33 mouse cellular contexts compared by ENCODE assay signal in the genomic region with DNA sequence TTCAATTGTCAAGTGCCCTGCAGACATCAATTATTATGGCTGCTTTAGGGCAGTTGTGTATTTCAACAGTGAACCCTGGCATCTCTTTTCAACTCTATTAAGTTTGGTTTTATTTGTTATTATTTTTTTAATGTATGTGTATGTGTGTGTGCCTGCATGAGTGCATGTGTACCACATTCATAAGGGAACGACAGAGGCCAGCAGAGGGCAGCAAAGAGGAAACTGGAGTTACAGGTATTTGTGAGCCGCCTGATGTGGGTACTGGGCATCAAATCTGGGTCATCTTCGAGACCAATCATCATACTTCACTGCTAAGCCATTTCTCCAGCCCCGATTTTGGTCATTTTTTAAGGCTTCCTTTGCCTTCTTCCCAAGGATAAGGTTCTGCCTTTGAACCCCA. TPM values are rescaled to one million over a fixed set of nuclear protein-coding genes. Genes with fewer than 3 reads are reported as not detected.
DNase-seq lines count a peak whose midpoint lies in the region; ATAC-seq and TF ChIP-seq lines count a peak whose summit lies in the region.
"Had no signal": no experiment of that assay in that cellular context is flagged by ENCODE, and none has a peak within 500 bp of the region (broad histone marks: within the 10 kb centered on the region; RNA-seq: fewer than 3 reads in every experiment).

No protein-coding gene starts in this region.

- H3K27me3 ChIP-seq in kidney, postnatal 0 days (ENCODE audit: insufficient read depth, low read length) = no peaks in the 10 kb centered on the region
- H3K27me3 ChIP-seq in kidney, embryonic 15.5 days = no peaks in the 10 kb centered on the region
- H3K27me3 ChIP-seq in lung, postnatal 0 days (replicated peaks; ENCODE audit: insufficient read depth, low read length) = no peaks in the 10 kb centered on the region
- no peaks in the 10 kb centered on the region for H3K27me3 ChIP-seq in stomach, postnatal 0 days (ENCODE audit: control insufficient read depth, insufficient read depth, low read length)
- H3K27me3 ChIP-seq: hindbrain, embryonic 15.5 days; liver, embryonic 13.5 days; lung, embryonic 15.5 days; midbrain, embryonic 13.5 days; neural tube, embryonic 13.5 days had no signal

- peak; percentile 24; the same call in 1 of the 2 replicates for TF ChIP-seq CTCF in kidney, postnatal 0 days (IDR thresholded peaks at IDR 0.05; ENCODE audit: low read depth)
- TF ChIP-seq CTCF in lung, postnatal 0 days (IDR thresholded peaks at IDR 0.05) = 0 out of 2 replicates have a peak, but pooled peaks have one; percentile 7
- TF ChIP-seq CTCF in stomach, postnatal 0 days (IDR thresholded peaks at IDR 0.05; ENCODE audit: low read depth) = peak; percentile 35

- H3K27ac ChIP-seq in kidney, postnatal 0 days = no peak overlapping the region
- H3K27ac ChIP-seq in kidney, embryonic 15.5 days = no peak overlapping the region
- no peak overlapping the region for H3K27ac ChIP-seq in lung, postnatal 0 days (ENCODE audit: low read length)
- H3K27ac ChIP-seq in stomach, postnatal 0 days (replicated peaks) = no peak overlapping the region
- H3K27ac ChIP-seq: heart, embryonic 13.5 days; hindbrain, embryonic 10.5 days; hindbrain, embryonic 15.5 days; liver, embryonic 13.5 days; lung, embryonic 15.5 days; macrophage; midbrain, embryonic 13.5 days; neural tube, embryonic 13.5 days had no signal

- H3K4me1 ChIP-seq in kidney, postnatal 0 days (replicated peaks; ENCODE audit: insufficient read depth, low read length) = no peaks in the 10 kb centered on the region
- H3K4me1 ChIP-seq in kidney, embryonic 15.5 days = no peaks in the 10 kb centered on the region
- H3K4me1 ChIP-seq in lung, postnatal 0 days (ENCODE audit: insufficient read depth, low read depth, low read length) = no peaks in the 10 kb centered on the region
- H3K4me1 ChIP-seq in stomach, postnatal 0 days (replicated peaks; ENCODE audit: control insufficient read depth, insufficient read depth) = no peaks in the 10 kb centered on the region
- H3K4me1 ChIP-seq: heart, embryonic 13.5 days; liver, embryonic 13.5 days; lung, embryonic 15.5 days; midbrain, embryonic 13.5 days; neural tube, embryonic 13.5 days had no signal

- ATAC-seq in kidney, postnatal 0 days (replicated peaks; ENCODE audit: low FRiP score, low read depth) = no peak
- no peak for ATAC-seq in kidney, embryonic 15.5 days (replicated peaks; ENCODE audit: low FRiP score)
- no peak for ATAC-seq in lung, postnatal 0 days
- ATAC-seq in stomach, postnatal 0 days (ENCODE audit: low FRiP score, low TSS enrichment) = no peak
- ATAC-seq: forebrain, postnatal 0 days; midbrain, embryonic 13.5 days had no signal

- no peaks in the 10 kb centered on the region for H3K9me3 ChIP-seq in kidney, postnatal 0 days (replicated peaks; ENCODE audit: low read length)
- H3K9me3 ChIP-seq in kidney, embryonic 15.5 days (replicated peaks) = no peaks in the 10 kb centered on the region
- H3K9me3 ChIP-seq in lung, postnatal 0 days (ENCODE audit: low read length) = no peaks in the 10 kb centered on the region
- H3K9me3 ChIP-seq in stomach, postnatal 0 days (ENCODE audit: control insufficient read depth, low read length) = no peaks in the 10 kb centered on the region
- H3K9me3 ChIP-seq: heart, embryonic 13.5 days; hindbrain, embryonic 10.5 days; hindbrain, embryonic 15.5 days; liver, embryonic 13.5 days; lung, embryonic 15.5 days; midbrain, embryonic 13.5 days; neural tube, embryonic 13.5 days had no signal

- no peak for DNase-seq in kidney, postnatal 0 days (ENCODE audit: low spot score)
- no peak for DNase-seq in lung, postnatal 0 days (ENCODE audit: low spot score)
- DNase-seq in lung, postnatal 10 days = no peak
- peak; percentile 50 for DNase-seq in R1 (ENCODE audit: low read depth, low spot score)
- no peak for DNase-seq in stomach, postnatal 0 days (ENCODE audit: low spot score)
- DNase-seq in adrenal gland, postnatal 10 days = no peak
- no peak for DNase-seq in Muller cell, postnatal 12 days (ENCODE audit: inconsistent ontology term)
- DNase-seq: adrenal gland, postnatal 14 days; cerebellum, adult 18-20 months; cerebellum, postnatal 14 days; forebrain, postnatal 0 days; gastrocnemius, postnatal 10 days; heart, postnatal 10 days; kidney, adult 18-20 months; kidney, postnatal 4 days; liver, embryonic 13.5 days; right cerebral cortex, postnatal 4 days; thymus, postnatal 14 days had no signal

- H3K4me3 ChIP-seq in kidney, postnatal 0 days (replicated peaks; ENCODE audit: low read depth, low read length) = no peak overlapping the region
- H3K4me3 ChIP-seq in kidney, embryonic 15.5 days (replicated peaks) = no peak overlapping the region
- H3K4me3 ChIP-seq in lung, postnatal 0 days (ENCODE audit: low read depth, low read length) = no peak overlapping the region
- no peak overlapping the region for H3K4me3 ChIP-seq in stomach, postnatal 0 days (ENCODE audit: low read depth, low read length)
- H3K4me3 ChIP-seq: erythroblast, embryonic 14.5 days; heart, embryonic 13.5 days; hindbrain, embryonic 10.5 days; hindbrain, embryonic 15.5 days; liver, embryonic 13.5 days; lung, embryonic 15.5 days; midbrain, embryonic 13.5 days; neural tube, embryonic 13.5 days had no signal

- no peak overlapping the region for H3K9ac ChIP-seq in kidney, postnatal 0 days (ENCODE audit: low read depth, low read length)
- H3K9ac ChIP-seq in kidney, embryonic 15.5 days = no peak overlapping the region
- H3K9ac ChIP-seq in lung, postnatal 0 days (replicated peaks; ENCODE audit: low read depth) = no peak overlapping the region
- H3K9ac ChIP-seq in stomach, postnatal 0 days (ENCODE audit: low read length) = no peak overlapping the region
- H3K9ac ChIP-seq: forebrain, postnatal 0 days; heart, embryonic 13.5 days; hindbrain, embryonic 15.5 days; liver, embryonic 13.5 days; lung, embryonic 15.5 days; midbrain, embryonic 13.5 days; neural tube, embryonic 13.5 days had no signal

- H3K36me3 ChIP-seq in kidney, postnatal 0 days (ENCODE audit: insufficient read depth, low read length) = no peaks in the 10 kb centered on the region
- H3K36me3 ChIP-seq in kidney, embryonic 15.5 days = no peaks in the 10 kb centered on the region
- no peaks in the 10 kb centered on the region for H3K36me3 ChIP-seq in lung, postnatal 0 days (ENCODE audit: insufficient read depth, low read length)
- no peaks in the 10 kb centered on the region for H3K36me3 ChIP-seq in stomach, postnatal 0 days (ENCODE audit: control insufficient read depth, insufficient read depth, low read length)
- H3K36me3 ChIP-seq: heart, embryonic 13.5 days; hindbrain, embryonic 10.5 days; hindbrain, embryonic 15.5 days; lung, embryonic 15.5 days; midbrain, embryonic 13.5 days; neural tube, embryonic 13.5 days had no signal

- TF ChIP-seq EP300 in lung, postnatal 0 days (IDR thresholded peaks at IDR 0.05) = no peak
- TF ChIP-seq EP300 in stomach, postnatal 0 days (optimal IDR thresholded peaks at IDR 0.05) = no peak

- WGBS in kidney, postnatal 0 days = 79% methylated on average over 4 of the region's 4 CpGs
- WGBS in kidney, embryonic 15.5 days = 87% methylated on average over 4 of the region's 4 CpGs
- 81% methylated on average over 4 of the region's 4 CpGs for WGBS in lung, postnatal 0 days
- 90% methylated on average over 4 of the region's 4 CpGs for WGBS in stomach, postnatal 0 days

- H3K4me2 ChIP-seq in kidney, postnatal 0 days (ENCODE audit: low read length) = no peak overlapping the region
- no peak overlapping the region for H3K4me2 ChIP-seq in kidney, embryonic 15.5 days
- no peak overlapping the region for H3K4me2 ChIP-seq in lung, postnatal 0 days (replicated peaks; ENCODE audit: low read depth, low read length)
- no peak overlapping the region for H3K4me2 ChIP-seq in stomach, postnatal 0 days (replicated peaks; ENCODE audit: low read depth)
- H3K4me2 ChIP-seq: heart, embryonic 13.5 days; hindbrain, embryonic 15.5 days; liver, embryonic 13.5 days; lung, embryonic 15.5 days; midbrain, embryonic 13.5 days; neural tube, embryonic 13.5 days had no signal

RNA-seq across cellular contexts. Expression of a gene that starts 35.5 kb away (rescaled TPM):
- polyA plus RNA-seq in kidney, postnatal 0 days (2015; fragmentation: Nextera tagmentation; extraction: Ambion mirVana) = 23.5 and 26.0 TPM in 2 replicates
- 66.2 and 161 TPM in 2 replicates for polyA plus RNA-seq in kidney, embryonic 15.5 days (2015; fragmentation: Nextera tagmentation; extraction: Ambion mirVana)
- 523 and 670 TPM in 2 replicates for polyA plus RNA-seq in lung, postnatal 0 days (2015; fragmentation: Nextera tagmentation; extraction: Ambion mirVana)
- 83.4 and 105 TPM in 2 replicates for polyA plus RNA-seq in stomach, postnatal 0 days (2015; fragmentation: Nextera tagmentation; extraction: Ambion mirVana)
- total RNA-seq in adrenal gland, postnatal 10 days (2021) = 1,000 to 10,000 TPM; 3,036 to 6,940 TPM

RNA-seq across cellular contexts. Expression of a gene that starts 35.7 kb away (rescaled TPM):
- polyA plus RNA-seq in kidney, postnatal 0 days (2015; fragmentation: Nextera tagmentation; extraction: Ambion mirVana) = 1.9 and 3.2 TPM in 2 replicates
- polyA plus RNA-seq in kidney, embryonic 15.5 days (2015; fragmentation: Nextera tagmentation; extraction: Ambion mirVana) = 1.1 and 3.9 TPM in 2 replicates
- polyA plus RNA-seq in lung, postnatal 0 days (2015; fragmentation: Nextera tagmentation; extraction: Ambion mirVana) = 7.3 and 10.7 TPM in 2 replicates
- 9.3 and 10.4 TPM in 2 replicates for polyA plus RNA-seq in stomach, postnatal 0 days (2015; fragmentation: Nextera tagmentation; extraction: Ambion mirVana)
- 10 to 100 TPM; 13.9 to 18.0 TPM for total RNA-seq in adrenal gland, postnatal 10 days (2021)
- total RNA-seq: forebrain, postnatal 0 days; megakaryocyte-erythroid progenitor cell, adult 5-6 weeks had no signal
- polyA plus RNA-seq: cortical plate, adult 2 months; erythroblast, embryonic 14.5 days; heart, embryonic 13.5 days; hindbrain, embryonic 10.5 days; hindbrain, embryonic 15.5 days; intestine, embryonic 14.5 days; limb, embryonic 11.5 days; midbrain, embryonic 13.5 days; stomach, embryonic 14.5 days had no signal

RNA-seq across cellular contexts. Expression of a gene that starts 39.1 kb away (rescaled TPM):
- polyA plus RNA-seq in kidney, postnatal 0 days (2015; fragmentation: Nextera tagmentation; extraction: Ambion mirVana) = 1.4 and 1.6 TPM in 2 replicates
- 2.2 and 2.4 TPM in 2 replicates for polyA plus RNA-seq in kidney, embryonic 15.5 days (2015; fragmentation: Nextera tagmentation; extraction: Ambion mirVana)
- 1.4 and 2.0 TPM in 2 replicates for polyA plus RNA-seq in lung, postnatal 0 days (2015; fragmentation: Nextera tagmentation; extraction: Ambion mirVana)
- 1.3 TPM in 2 replicates for polyA plus RNA-seq in stomach, postnatal 0 days (2015; fragmentation: Nextera tagmentation; extraction: Ambion mirVana)
- 10 to 100 TPM; 22.6 to 51.8 TPM for total RNA-seq in adrenal gland, postnatal 10 days (2021)
- total RNA-seq: heart, adult 8-10 months had no signal
- polyA plus RNA-seq: macrophage; stomach, embryonic 14.5 days had no signal

RNA-seq across cellular contexts. Expression of a gene that starts 39.2 kb away (rescaled TPM):
- polyA plus RNA-seq in kidney, postnatal 0 days (2015; fragmentation: Nextera tagmentation; extraction: Ambion mirVana) = 33.1 and 35.4 TPM in 2 replicates
- 69.2 and 69.5 TPM in 2 replicates for polyA plus RNA-seq in kidney, embryonic 15.5 days (2015; fragmentation: Nextera tagmentation; extraction: Ambion mirVana)
- 14.9 and 15.7 TPM in 2 replicates for polyA plus RNA-seq in lung, postnatal 0 days (2015; fragmentation: Nextera tagmentation; extraction: Ambion mirVana)
- polyA plus RNA-seq in stomach, postnatal 0 days (2015; fragmentation: Nextera tagmentation; extraction: Ambion mirVana) = 15.6 and 17.2 TPM in 2 replicates
- total RNA-seq in adrenal gland, postnatal 10 days (2021) = 10 to 100 TPM; 34.2 to 46.8 TPM
